Mouse (Mus musculus): ENCODE data around the gene Sec24c. TPM values are rescaled to one million over a fixed set of nuclear protein-coding genes. Genes with fewer than 3 reads are reported as not detected.
A peak's percentile ranks its signal among the peaks of the same experiment; 100 is the strongest.
"Not testable (repeated sequence)": the region's sequence is repeated elsewhere in the genome, so short reads cannot be mapped to it uniquely, and the experiment has no call there.

The Sec24c gene
- 101 and 113 TPM in 2 replicates for polyA plus RNA-seq (2016; fragmentation: Nextera tagmentation; extraction: Ambion mirVana)

DNA sequence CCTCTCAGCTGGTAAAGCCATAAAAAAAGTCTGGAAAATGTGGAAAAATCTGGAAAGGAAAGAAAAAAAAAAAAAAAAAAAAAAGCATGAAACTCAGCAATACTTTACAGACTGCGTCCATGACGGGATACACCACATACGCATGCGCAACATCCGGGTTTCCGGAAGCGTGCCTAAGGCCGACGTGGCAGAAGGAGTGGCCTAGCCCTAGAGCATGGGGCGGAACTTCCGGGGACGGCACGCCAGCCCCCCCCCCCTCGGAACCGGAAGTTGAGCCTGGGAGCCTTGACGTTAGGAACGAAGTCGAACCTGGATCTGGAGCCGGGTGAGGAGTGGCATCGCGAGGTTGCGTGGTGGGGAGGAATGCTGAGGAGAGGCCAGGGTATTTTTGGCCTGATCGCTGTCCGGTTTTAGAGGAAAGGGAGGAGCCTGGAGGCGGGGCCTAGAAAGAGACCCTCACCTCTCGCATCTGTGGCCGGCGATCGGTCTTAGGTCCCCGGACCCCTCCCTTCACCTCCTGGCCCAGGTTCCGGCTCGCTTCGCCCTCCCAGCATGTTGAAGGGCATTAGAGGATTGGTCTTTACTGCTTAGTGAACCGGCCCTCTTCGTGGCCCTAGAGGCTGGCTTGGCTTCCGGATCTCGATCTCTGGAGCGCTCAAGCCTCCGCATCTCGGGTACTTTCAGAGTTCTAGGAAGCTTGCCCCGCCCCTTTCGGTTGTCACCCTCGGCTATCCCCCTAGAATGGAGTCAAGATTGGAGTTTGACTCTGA is at the start of gene Sec24c:
TSS of gene Sec24c (plus strand) at position 245 of the 770 bp plus-strand sequence.
- peaks cover 12% of the 10 kb centered on the region; the same call in 1 of the 2 replicates for H3K4me1 ChIP-seq
- peak within 1 kb of the TSS; percentile 81 for H3K4me3 ChIP-seq
- under 1% methylated on average over 43 of the region's 43 CpGs for WGBS
- H3K9me3 ChIP-seq: no peaks in the 10 kb centered on the region
- no peaks in the 10 kb centered on the region for H3K27me3 ChIP-seq (ENCODE audit: insufficient read depth, poor library complexity, severe bottlenecking)
- peak; percentile 99 for DNase-seq (ENCODE audit: low spot score)
- H3K36me3 ChIP-seq: peaks cover 47% of the 10 kb centered on the region
- peak within 1 kb of the TSS; percentile 95 for H3K27ac ChIP-seq

DNA sequence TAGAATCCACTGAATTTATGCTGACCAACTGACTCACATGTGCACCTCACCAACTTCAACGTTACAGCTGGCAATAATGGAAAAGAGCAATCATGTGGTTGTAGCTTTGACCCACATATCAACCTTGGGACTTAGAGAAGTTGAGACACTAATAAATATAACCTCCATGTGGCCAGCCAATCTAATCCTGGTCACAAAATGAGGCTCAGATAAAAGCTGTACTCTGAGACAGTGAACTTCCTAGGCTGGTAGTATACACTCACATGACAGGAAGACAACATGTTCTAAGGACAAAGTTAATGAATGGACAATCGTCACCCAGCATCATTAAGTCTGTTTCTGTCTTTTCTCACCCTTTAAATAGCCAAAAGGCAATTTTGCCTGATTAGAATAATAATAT is 47.7 kb upstream of the Sec24c start:
- no peak overlapping the region for H3K4me3 ChIP-seq
- no peaks in the 10 kb centered on the region for H3K36me3 ChIP-seq
- no peak for DNase-seq (ENCODE audit: low spot score)
- whole genome bisulfite sequencing: 74% methylated on average over 2 of the region's 2 CpGs
- H3K4me1 ChIP-seq: peaks cover 12% of the 10 kb centered on the region
- no peaks in the 10 kb centered on the region for H3K9me3 ChIP-seq
- H3K27ac ChIP-seq: no peak overlapping the region
- no peaks in the 10 kb centered on the region for H3K27me3 ChIP-seq (ENCODE audit: insufficient read depth, poor library complexity, severe bottlenecking)

DNA sequence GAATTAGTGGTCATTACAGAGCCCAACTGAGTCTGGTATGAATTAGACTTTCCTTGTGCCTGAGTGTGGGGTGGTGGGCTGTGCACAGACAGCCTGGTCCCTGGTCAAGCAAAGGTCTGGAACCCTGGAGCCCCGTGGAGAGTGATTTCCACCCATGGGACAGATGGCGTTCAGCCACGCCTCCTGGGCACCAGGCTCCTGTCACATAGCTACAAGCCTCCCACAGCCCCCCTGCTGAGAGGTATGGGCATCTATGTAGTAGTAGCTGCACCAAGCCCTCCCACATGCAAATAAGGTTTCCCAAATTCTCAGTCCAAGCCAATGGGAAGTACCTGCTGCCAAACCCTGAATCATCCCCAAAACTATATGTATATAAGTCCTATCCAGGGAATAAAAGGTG is 47.1 kb upstream of the Sec24c start:
- 80% methylated on average over 3 of the region's 3 CpGs for WGBS

DNA sequence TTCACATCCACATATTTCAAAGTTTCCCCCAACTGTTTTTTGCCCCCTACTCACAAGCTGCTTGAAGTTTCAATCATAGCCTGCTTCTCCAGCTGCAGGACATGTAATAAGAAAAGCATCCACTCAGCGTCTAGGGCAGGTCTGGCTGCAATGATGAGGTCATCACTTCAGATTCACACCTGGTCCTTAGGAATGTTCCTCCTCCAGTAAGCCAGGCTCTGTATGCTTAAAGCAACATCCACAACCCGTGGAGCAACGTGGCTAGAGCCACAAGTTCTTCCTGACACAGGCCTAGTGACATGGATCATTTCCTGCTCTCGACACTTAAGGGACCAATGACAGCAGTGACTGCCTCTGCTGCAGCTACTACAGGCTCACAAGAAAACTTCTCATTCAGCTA is 42.9 kb upstream of the Sec24c start:
- Histone ChIP-seq H3K36me3 (no peaks in the 10 kb centered on the region), H3K9me3 (no peaks in the 10 kb centered on the region), H3K27ac (peak overlapping the region; percentile 22; the same call in 1 of the 2 replicates), H3K4me3 (no peak overlapping the region), H3K27me3 (ENCODE audit: insufficient read depth, poor library complexity, severe bottlenecking) (no peaks in the 10 kb centered on the region), H3K4me1 (peaks cover 12% of the 10 kb centered on the region)
- 31% methylated on average over 4 of the region's 4 CpGs for WGBS
- DNase-seq (ENCODE audit: low spot score): no peak

More for the DNA sequence above, 47.1 kb upstream of the Sec24c start:
- H3K4me3 ChIP-seq: no peak overlapping the region
- H3K4me1 ChIP-seq: peaks cover 12% of the 10 kb centered on the region
- no peaks in the 10 kb centered on the region for H3K27me3 ChIP-seq (ENCODE audit: insufficient read depth, poor library complexity, severe bottlenecking)
- no peak for DNase-seq (ENCODE audit: low spot score)
- no peaks in the 10 kb centered on the region for H3K9me3 ChIP-seq
- no peak overlapping the region for H3K27ac ChIP-seq
- no peaks in the 10 kb centered on the region for H3K36me3 ChIP-seq

GRCm38 (mm10) chr14:20635546-20635945 is 38.6 kb upstream of the Sec24c start:
- no peak for DNase-seq (ENCODE audit: low spot score)
- no peaks in the 10 kb centered on the region for H3K27me3 ChIP-seq (ENCODE audit: insufficient read depth, poor library complexity, severe bottlenecking)
- 86% methylated on average over 2 of the region's 2 CpGs for WGBS
- no peak overlapping the region for H3K4me3 ChIP-seq
- peaks cover 12% of the 10 kb centered on the region for H3K4me1 ChIP-seq
- H3K9me3 ChIP-seq: no peaks in the 10 kb centered on the region
- H3K27ac ChIP-seq: no peak overlapping the region
- no peaks in the 10 kb centered on the region for H3K36me3 ChIP-seq

- WGBS: 95% methylated on average over 3 of the region's 3 CpGs
- not testable (repeated sequence) for H3K9me3 ChIP-seq; DNase-seq (ENCODE audit: low spot score); H3K27me3 ChIP-seq (ENCODE audit: insufficient read depth, poor library complexity, severe bottlenecking); H3K4me3 ChIP-seq; H3K36me3 ChIP-seq; H3K27ac ChIP-seq
- peaks cover 12% of the 10 kb centered on the region for H3K4me1 ChIP-seq
Measured at GRCm38 (mm10) chr14:20636968-20637367, 37.1 kb upstream of the Sec24c start.

DNA sequence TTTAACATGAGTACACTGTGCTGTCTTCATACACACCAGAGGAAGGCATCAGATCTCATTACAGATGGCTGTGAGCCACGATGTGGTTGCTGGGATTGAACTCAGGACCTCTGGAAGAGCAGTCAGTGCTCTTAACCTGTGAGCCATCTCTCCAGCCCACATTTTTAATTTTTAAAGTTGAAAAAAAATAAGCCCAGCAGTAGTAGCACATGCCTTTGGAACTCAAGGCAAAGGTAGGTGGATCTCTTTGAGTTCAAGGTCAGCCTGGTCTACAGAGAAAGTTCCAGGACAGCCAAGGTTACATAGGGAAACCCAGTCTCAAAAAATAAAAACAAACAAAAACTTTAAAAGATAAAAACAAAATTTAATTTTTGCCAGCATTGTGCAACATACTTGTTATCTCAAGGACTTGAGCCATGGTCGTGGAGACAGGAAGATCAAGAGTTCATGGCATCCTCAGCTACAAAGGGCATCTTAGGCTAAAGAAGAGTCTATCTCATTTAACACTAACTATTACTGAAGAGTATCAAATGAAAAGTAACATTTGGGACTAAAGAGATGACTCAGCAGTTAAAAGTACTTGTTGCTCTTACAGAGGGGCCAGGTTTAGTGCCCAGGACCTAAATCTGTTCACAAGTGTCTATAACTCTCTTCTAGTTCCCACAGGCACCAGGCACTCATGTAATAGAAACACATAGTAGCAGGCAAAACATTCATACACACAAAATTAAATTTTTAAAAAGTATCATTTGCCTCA is 36.1 kb upstream of the Sec24c start:
- 72% methylated on average over 2 of the region's 2 CpGs for WGBS
- H3K36me3 ChIP-seq: no peaks in the 10 kb centered on the region
- no peaks in the 10 kb centered on the region for H3K9me3 ChIP-seq
- DNase-seq (ENCODE audit: low spot score): no peak
- no peaks in the 10 kb centered on the region for H3K27me3 ChIP-seq (ENCODE audit: insufficient read depth, poor library complexity, severe bottlenecking)
- H3K4me1 ChIP-seq: peaks cover 15% of the 10 kb centered on the region
- H3K27ac ChIP-seq: no peak overlapping the region
- H3K4me3 ChIP-seq: no peak overlapping the region

- H3K36me3 ChIP-seq: no peaks in the 10 kb centered on the region
- no peaks in the 10 kb centered on the region for H3K27me3 ChIP-seq (ENCODE audit: insufficient read depth, poor library complexity, severe bottlenecking)
- H3K4me1 ChIP-seq: peaks cover 15% of the 10 kb centered on the region
- no peak overlapping the region for H3K27ac ChIP-seq
- no peaks in the 10 kb centered on the region for H3K9me3 ChIP-seq
- no peak overlapping the region for H3K4me3 ChIP-seq
- no peak for DNase-seq (ENCODE audit: low spot score)
- 90% methylated on average over 6 of the region's 6 CpGs for WGBS
Measured at GRCm38 (mm10) chr14:20638702-20639101, 35.4 kb upstream of the Sec24c start.

GRCm38 (mm10) chr14:20639918-20640619 is 34.0 kb upstream of the Sec24c start:
- Histone ChIP-seq H3K36me3 (no peaks in the 10 kb centered on the region), H3K4me1 (peaks cover 17% of the 10 kb centered on the region), H3K4me3 (peak overlapping the region; percentile 95), H3K27me3 (ENCODE audit: insufficient read depth, poor library complexity, severe bottlenecking) (no peaks in the 10 kb centered on the region), H3K27ac (peak overlapping the region; percentile 98), H3K9me3 (no peaks in the 10 kb centered on the region)
- no peak for DNase-seq (ENCODE audit: low spot score)
- 4% methylated on average over 16 of the region's 16 CpGs for WGBS

GRCm38 (mm10) chr14:20640644-20641437 is 33.3 kb upstream of the Sec24c start, which contains the start of gene Usp54:
Gene Usp54 (minus strand): TSS chr14:20641063.
- Histone ChIP-seq H3K4me3 (peak within 1 kb of the TSS; percentile 95), H3K9me3 (no peaks in the 10 kb centered on the region), H3K36me3 (no peaks in the 10 kb centered on the region), H3K27me3 (ENCODE audit: insufficient read depth, poor library complexity, severe bottlenecking) (no peaks in the 10 kb centered on the region), H3K27ac (peak within 1 kb of the TSS; percentile 98), H3K4me1 (peaks cover 18% of the 10 kb centered on the region)
- WGBS: under 1% methylated on average over 73 of the region's 73 CpGs
- peak; percentile 98 for DNase-seq (ENCODE audit: low spot score)

DNA sequence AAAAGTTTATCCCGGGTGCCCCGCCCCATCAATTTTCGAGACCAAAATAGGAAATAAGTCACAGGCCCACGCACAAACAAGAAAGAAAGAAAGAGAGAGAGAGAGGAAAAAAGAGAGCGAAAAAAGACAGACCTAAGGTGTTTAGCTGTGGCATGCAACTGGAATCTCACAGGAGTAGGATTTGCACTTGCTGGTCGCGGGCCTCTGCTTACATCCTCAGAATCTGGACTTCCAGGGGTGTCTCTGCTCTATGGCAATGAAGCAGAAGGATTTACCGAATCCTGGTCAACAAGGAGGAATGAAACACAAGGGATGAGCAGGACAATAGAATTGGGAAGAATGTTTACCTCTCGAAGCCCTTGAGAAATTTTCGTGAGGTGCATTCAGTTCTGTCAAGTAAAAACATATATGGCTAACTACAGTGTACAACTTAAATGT is 32.7 kb upstream of the Sec24c start:
- Histone ChIP-seq H3K4me1 (peaks cover 20% of the 10 kb centered on the region), H3K27me3 (ENCODE audit: insufficient read depth, poor library complexity, severe bottlenecking) (no peaks in the 10 kb centered on the region), H3K9me3 (no peaks in the 10 kb centered on the region), H3K36me3 (no peaks in the 10 kb centered on the region), H3K4me3 (peak overlapping the region; percentile 95), H3K27ac (peak overlapping the region; percentile 98)
- DNase-seq (ENCODE audit: low spot score): no peak
- 16% methylated on average over 10 of the region's 10 CpGs for WGBS

GRCm38 (mm10) chr14:20645547-20645946 is 28.6 kb upstream of the Sec24c start:
- whole genome bisulfite sequencing: 34% methylated on average over 3 of the region's 3 CpGs
- Histone ChIP-seq H3K4me1 (peaks cover 16% of the 10 kb centered on the region), H3K27me3 (ENCODE audit: insufficient read depth, poor library complexity, severe bottlenecking) (no peaks in the 10 kb centered on the region; the same call in 1 of the 2 replicates), H3K9me3 (no peaks in the 10 kb centered on the region), H3K27ac (no peak overlapping the region), H3K36me3 (peaks cover 6% of the 10 kb centered on the region; the same call in 1 of the 2 replicates), H3K4me3 (no peak overlapping the region)
- DNase-seq (ENCODE audit: low spot score): no peak
